Mouse (Mus musculus) lung, adult 2 months (tissue): Measurements from ENCODE around the gene Ccdc91. TPM values are rescaled to one million over a fixed set of nuclear protein-coding genes. Genes with fewer than 3 reads are reported as not detected.
A peak's percentile ranks its signal among the peaks of the same experiment; 100 is the strongest.

ENCODE experiments used
- DNase-seq: peaks from one replicate; pipeline ENCODE4 v3.0.0; 2022
- H3K4me1 ChIP-seq: fragments of 200-500 bp; 2 replicates; pipeline ENCODE4 v1.6.1; 2011; ENCODE audit warnings: low read length; ENCODE audit not compliant: control insufficient read depth, insufficient read depth
- H3K4me3 ChIP-seq: fragments of 200-500 bp; replicated peaks from 2 replicates; pipeline ENCODE3; 2011; ENCODE audit warnings: low read depth, mild to moderate bottlenecking, control low read depth, low read length; ENCODE audit errors: extremely low read depth
- CTCF ChIP-seq: fragments of 200-500 bp; IDR thresholded peaks from 2 replicates; pipeline ENCODE4 v1.5.1; 2011; ENCODE audit warnings: mild to moderate bottlenecking, low read length, control low read depth; ENCODE audit not compliant: insufficient read depth
- POLR2A ChIP-seq: fragments of 200-500 bp; IDR thresholded peaks from 2 replicates; pipeline ENCODE4 v1.6.1; 2011; ENCODE audit warnings: low read depth, mild to moderate bottlenecking, control low read depth, low read length, borderline replicate concordance; ENCODE audit errors: extremely low read depth
- WGBS: fragments of 180-500 bp; shearing (Covaris S2); methylation state at CpG from one replicate; pipeline ENCODE4 v1.1.7; 2018; 5-methylcytosine and 5-hydroxymethylcytosine counted together
- polyA plus RNA-seq: library from polyadenylated mRNA; depleted of rRNA; stranded (reverse); fragments of >200 nt; gene quantifications from 2 replicates; pipeline ENCODE4 v1.2.3, GENCODE M21; 2012

Gene Ccdc91
- polyA plus RNA-seq, 1 experiment = 22.9 TPM

- no peaks in the 10 kb centered on the region for H3K4me1 ChIP-seq
- no peak overlapping the region for H3K4me3 ChIP-seq
- no peak for DNase-seq
- TF ChIP-seq POLR2A = no peak
- TF ChIP-seq CTCF = no peak
Observed at GRCm38 (mm10) chr6:147560436-147560835, 84.8 kb downstream of the Ccdc91 start.

- WGBS = 48% methylated on average over 5 of the region's 5 CpGs
- peak; percentile 29 for DNase-seq
- H3K4me3 ChIP-seq = no peak overlapping the region
- TF ChIP-seq POLR2A (no peak), CTCF (no peak)
- H3K4me1 ChIP-seq = no peaks in the 10 kb centered on the region; the same call in 1 of the 2 replicates
Observed at GRCm38 (mm10) chr6:147569246-147569645, 93.6 kb downstream of the Ccdc91 start.

- WGBS = 67% methylated on average over 4 of the region's 4 CpGs
- DNase-seq = no peak
- no peak for TF ChIP-seq CTCF
- no peak for TF ChIP-seq POLR2A
- Histone ChIP-seq H3K4me3 (no peak overlapping the region), H3K4me1 (no peaks in the 10 kb centered on the region; the same call in 1 of the 2 replicates)
Observed at GRCm38 (mm10) chr6:147573137-147573536, 97.5 kb downstream of the Ccdc91 start.

GRCm38 (mm10) chr6:147574454-147575182, 99.0 kb downstream of the Ccdc91 start:
- 59% methylated on average over 5 of the region's 5 CpGs for WGBS
- H3K4me3 ChIP-seq = no peak overlapping the region
- DNase-seq = no peak
- no peak for TF ChIP-seq CTCF
- TF ChIP-seq POLR2A = no peak
- H3K4me1 ChIP-seq = no peaks in the 10 kb centered on the region; the same call in 1 of the 2 replicates

- no peak for TF ChIP-seq CTCF
- TF ChIP-seq POLR2A = no peak
- no peak for DNase-seq
Observed at GRCm38 (mm10) chr6:147575183-147575784, 99.7 kb downstream of the Ccdc91 start.

GRCm38 (mm10) chr6:147587675-147588074, 112.0 kb downstream of the Ccdc91 start:
- WGBS = 93% methylated on average over 3 of the region's 3 CpGs
- no peak overlapping the region for H3K4me3 ChIP-seq
- DNase-seq = no peak
- H3K4me1 ChIP-seq = no peaks in the 10 kb centered on the region
- TF ChIP-seq CTCF = no peak
- TF ChIP-seq POLR2A = no peak

More at GRCm38 (mm10) chr6:147575183-147575784, 99.7 kb downstream of the Ccdc91 start:
- Histone ChIP-seq H3K4me1 (no peaks in the 10 kb centered on the region), H3K4me3 (no peak overlapping the region)
- 56% methylated on average over 11 of the region's 11 CpGs for WGBS

GRCm38 (mm10) chr6:147606666-147607065, 131.0 kb downstream of the Ccdc91 start:
- H3K4me3 ChIP-seq = no peak overlapping the region
- no peak for DNase-seq
- WGBS = 59% methylated on average over 10 of the region's 10 CpGs
- TF ChIP-seq POLR2A (no peak), CTCF (no peak)
- H3K4me1 ChIP-seq = no peaks in the 10 kb centered on the region

GRCm38 (mm10) chr6:147607613-147608012, 132.0 kb downstream of the Ccdc91 start:
- no peak for TF ChIP-seq POLR2A
- no peak for TF ChIP-seq CTCF
- WGBS = 74% methylated on average over 6 of the region's 6 CpGs
- no peak for DNase-seq
- H3K4me1 ChIP-seq = no peaks in the 10 kb centered on the region
- H3K4me3 ChIP-seq = no peak overlapping the region

GRCm38 (mm10) chr6:147615306-147615705, 139.7 kb downstream of the Ccdc91 start:
- Histone ChIP-seq H3K4me1 (no peaks in the 10 kb centered on the region), H3K4me3 (no peak overlapping the region)
- TF ChIP-seq CTCF (no peak), POLR2A (no peak)
- 70% methylated on average over 2 of the region's 2 CpGs for WGBS
- DNase-seq = no peak

GRCm38 (mm10) chr6:147623142-147623541, 147.5 kb downstream of the Ccdc91 start:
- WGBS = 89% methylated on average over 3 of the region's 3 CpGs
- no peak for DNase-seq
- no peak overlapping the region for H3K4me3 ChIP-seq
- TF ChIP-seq CTCF = no peak
- TF ChIP-seq POLR2A = no peak
- no peaks in the 10 kb centered on the region for H3K4me1 ChIP-seq
